Mouse (Mus musculus) bone marrow, adult 2 months (tissue): ENCODE data around the gene Fam173b.
A peak's percentile ranks its signal among the peaks of the same experiment; 100 is the strongest.

Experiments
- CTCF ChIP-seq: fragments of 200-500 bp; IDR thresholded peaks from 2 replicates; pipeline ENCODE4 v1.5.1; 2011; ENCODE audit warnings: low read length, control low read depth; ENCODE audit not compliant: control insufficient read depth, insufficient read depth
- POLR2A ChIP-seq: fragments of 200-500 bp; IDR thresholded peaks from 2 replicates; pipeline ENCODE4 v1.6.1; 2011; ENCODE audit warnings: low read depth, mild to moderate bottlenecking, control low read depth, low read length, borderline replicate concordance; ENCODE audit not compliant: control insufficient read depth

DNA sequence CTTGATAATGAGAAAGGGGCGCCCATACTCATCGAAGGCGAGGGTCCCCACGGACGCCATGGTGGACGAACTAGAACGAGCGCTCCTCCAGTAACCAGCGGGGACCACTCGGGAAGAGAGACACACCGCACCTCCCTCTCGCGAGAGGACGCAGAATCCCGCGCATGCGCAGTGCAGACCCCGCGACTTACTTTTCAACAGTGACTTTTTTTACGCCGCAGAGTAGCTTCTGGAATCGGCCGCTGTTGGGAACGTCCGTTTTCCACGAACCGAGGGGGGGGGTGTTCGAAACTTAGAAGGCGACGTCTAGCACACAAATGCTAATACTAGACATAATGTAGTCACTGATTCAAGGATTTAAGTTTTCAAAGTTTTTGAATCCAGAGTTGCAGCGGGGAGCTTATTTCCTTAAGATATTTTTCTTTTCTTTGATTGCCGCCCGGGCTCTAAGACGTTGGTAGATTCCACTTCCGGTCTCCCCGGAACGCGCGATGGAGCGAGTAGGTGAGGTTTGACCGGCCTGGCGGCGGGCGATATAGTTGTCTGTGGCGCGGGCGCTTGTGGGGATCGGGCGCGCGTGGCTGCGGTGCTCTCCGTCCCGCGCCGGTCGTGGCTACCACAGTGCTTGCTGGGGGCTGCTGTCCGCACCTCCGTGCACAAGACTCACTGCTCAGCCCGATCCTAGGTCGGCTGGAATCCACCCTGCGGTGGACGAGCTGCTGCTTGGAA, at the start of gene Fam173b, which contains the start of gene Cct5:
- TF ChIP-seq POLR2A (peak; percentile 89), CTCF (peak; percentile 5; the same call in 1 of the 2 replicates)
